Mouse (Mus musculus): ENCODE results near the gene Mfng. TPM values are rescaled to one million over a fixed set of nuclear protein-coding genes. Genes with fewer than 3 reads are reported as not detected.
A peak's percentile ranks its signal among the peaks of the same experiment; 100 is the strongest.

The Mfng gene
- polyA plus RNA-seq, 1 experiment from 2014 or later: 138 TPM

DNA sequence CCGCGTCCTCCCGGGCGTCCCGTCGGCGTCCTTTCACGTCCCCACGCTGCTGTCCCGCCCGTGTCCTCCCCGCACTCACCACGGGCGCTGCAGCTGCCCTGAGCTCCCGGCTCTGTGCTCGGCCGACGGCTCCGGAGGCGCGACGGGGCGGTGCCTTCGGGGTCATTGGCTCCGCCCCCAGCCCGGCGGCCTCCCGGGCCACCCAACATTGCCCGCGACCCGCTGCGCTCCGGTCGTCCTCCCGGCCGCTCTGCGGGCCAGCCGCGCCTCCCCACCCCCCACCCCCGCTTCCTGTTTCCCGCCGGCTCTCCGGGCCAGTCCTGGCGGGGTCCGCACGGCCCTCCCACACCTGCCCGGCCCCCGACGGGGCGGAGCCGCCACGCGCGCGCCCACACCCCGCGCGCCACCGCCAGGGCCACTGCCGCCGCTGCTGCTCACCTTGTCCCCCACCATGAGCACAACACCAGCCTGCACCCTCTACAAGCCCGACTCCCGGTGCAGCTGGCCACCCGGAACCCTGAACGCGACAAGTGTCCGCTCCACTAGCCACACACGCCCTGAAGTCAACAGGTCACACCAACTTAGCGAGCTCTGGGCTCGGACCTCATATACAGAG lies 29.6 kb upstream of the Mfng start, which contains the start of gene Card10:
Gene Card10 (minus strand): TSS at position 267 of the 616 bp plus-strand sequence.
- peak; percentile 53; the same call in 1 of the 2 replicates for ATAC-seq
- 1% methylated on average over 62 of the region's 70 CpGs for WGBS
- Histone ChIP-seq H3K27me3 (peaks cover 59% of the 10 kb centered on the region), H3K27ac (no peak within 1 kb of the TSS), H3K4me1 (peaks cover 30% of the 10 kb centered on the region), H3K4me3 (peak within 1 kb of the TSS; percentile 56), H3K9me3 (replicated peaks) (no peaks in the 10 kb centered on the region), H3K4me2 (peak within 1 kb of the TSS; percentile 73), H3K36me3 (ENCODE audit: poor library complexity, severe bottlenecking) (no peaks in the 10 kb centered on the region), H3K9ac (peak within 1 kb of the TSS; percentile 61)

DNA sequence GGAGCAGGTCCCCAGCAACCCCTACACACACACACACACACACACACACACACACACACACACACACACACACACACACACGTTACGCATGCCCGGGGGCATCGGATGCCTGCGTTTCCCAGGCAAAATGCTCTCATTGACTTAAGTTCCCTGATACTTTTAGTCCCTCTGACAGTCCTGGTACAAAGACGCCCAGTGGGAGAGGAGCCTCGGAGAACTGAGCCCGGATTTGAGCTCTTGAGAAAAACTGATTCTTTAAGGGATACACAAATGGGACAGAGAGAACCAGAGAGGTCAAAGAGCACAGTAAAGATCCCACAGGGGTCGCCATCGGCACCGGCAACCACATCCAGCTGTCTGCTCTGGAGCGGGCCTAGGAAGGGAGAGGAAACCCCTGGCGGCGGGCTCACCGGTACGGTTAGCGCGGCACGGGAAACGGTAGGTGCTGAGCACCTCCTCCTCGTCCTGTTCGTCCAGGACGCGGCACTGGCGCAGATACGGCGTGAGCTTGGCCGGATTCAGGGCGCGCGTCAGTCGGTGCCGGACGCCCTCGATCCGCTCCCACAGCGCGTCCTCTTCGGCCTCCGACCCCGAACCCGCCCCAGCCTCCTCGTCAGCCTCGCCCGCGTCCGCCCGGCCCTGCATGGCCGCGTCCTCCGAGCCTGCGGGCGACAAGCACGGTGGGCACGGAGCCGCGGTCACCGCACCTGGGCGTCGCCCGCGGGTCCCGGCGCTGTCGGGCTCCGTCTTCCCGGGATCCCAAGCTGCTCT lies 28.9 kb upstream of the Mfng start:
- Histone ChIP-seq H3K4me2 (peak overlapping the region; percentile 73), H3K27ac (no peak overlapping the region), H3K4me1 (peaks cover 30% of the 10 kb centered on the region), H3K9ac (peak overlapping the region; percentile 61), H3K36me3 (ENCODE audit: poor library complexity, severe bottlenecking) (no peaks in the 10 kb centered on the region), H3K4me3 (peak overlapping the region; percentile 56), H3K9me3 (replicated peaks) (no peaks in the 10 kb centered on the region), H3K27me3 (peaks cover 59% of the 10 kb centered on the region)
- WGBS: 4% methylated on average over 50 of the region's 67 CpGs
- ATAC-seq: peak; percentile 24; the same call in 1 of the 2 replicates

DNA sequence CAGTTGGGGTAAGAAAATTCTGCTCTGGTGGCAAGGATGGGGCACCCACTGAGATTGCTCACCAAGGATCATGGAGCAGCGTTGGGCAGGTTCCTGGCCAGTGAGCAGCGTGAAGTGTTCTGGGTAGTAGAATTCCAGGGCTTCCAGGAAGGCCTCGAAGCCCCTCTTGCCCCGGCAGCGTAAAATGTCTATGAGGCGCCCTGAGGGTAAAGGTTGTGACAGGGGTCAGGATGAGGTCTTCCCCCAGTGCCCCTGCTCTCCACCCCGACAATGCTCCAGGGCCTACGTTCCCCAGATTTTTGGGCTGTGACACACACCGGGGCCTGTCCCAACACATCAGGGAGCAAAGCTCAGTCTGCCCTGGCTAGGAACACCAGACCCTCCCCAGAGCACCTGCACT lies 28.3 kb upstream of the Mfng start:
- H3K27me3 ChIP-seq: peaks cover 56% of the 10 kb centered on the region
- peak overlapping the region; percentile 56; the same call in 1 of the 2 replicates for H3K4me3 ChIP-seq
- no peak overlapping the region for H3K27ac ChIP-seq
- ATAC-seq: no peak
- peaks cover 31% of the 10 kb centered on the region for H3K4me1 ChIP-seq
- no peaks in the 10 kb centered on the region for H3K36me3 ChIP-seq (ENCODE audit: poor library complexity, severe bottlenecking)
- H3K9ac ChIP-seq: no peak overlapping the region
- WGBS: 81% methylated on average over 9 of the region's 9 CpGs
- H3K4me2 ChIP-seq: 0 out of 2 replicates have a peak overlapping the region, but pooled peaks have one; percentile 73
- H3K9me3 ChIP-seq (replicated peaks): no peaks in the 10 kb centered on the region

DNA sequence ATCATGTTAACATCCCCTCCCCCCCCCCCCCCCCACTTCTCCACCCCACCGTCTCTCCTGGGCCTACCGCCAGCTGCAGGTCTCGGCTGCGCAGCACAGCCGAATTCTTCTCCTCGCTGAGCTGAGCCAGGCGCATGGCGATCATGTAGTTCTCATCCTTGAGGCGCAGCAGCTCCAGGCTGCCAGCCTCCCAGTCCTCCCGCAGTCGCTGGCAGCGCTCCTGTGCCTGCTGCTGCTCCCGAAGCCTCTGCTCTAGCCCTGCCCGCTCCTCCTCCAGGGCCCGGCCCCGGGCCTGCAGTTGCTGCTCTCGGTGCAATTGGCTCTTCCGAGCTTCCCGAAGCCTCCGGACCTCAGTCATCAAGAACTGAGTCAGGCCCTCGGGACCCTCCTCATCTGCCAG lies 25.8 kb upstream of the Mfng start:
- peaks cover 39% of the 10 kb centered on the region for H3K27me3 ChIP-seq
- H3K27ac ChIP-seq: no peak overlapping the region
- no peaks in the 10 kb centered on the region for H3K9me3 ChIP-seq (replicated peaks)
- peaks cover 34% of the 10 kb centered on the region for H3K4me1 ChIP-seq
- H3K4me3 ChIP-seq: no peak overlapping the region
- WGBS: 34% methylated on average over 19 of the region's 21 CpGs
- H3K9ac ChIP-seq: no peak overlapping the region
- peak; percentile 41; the same call in 1 of the 2 replicates for ATAC-seq
- no peak overlapping the region for H3K4me2 ChIP-seq
- H3K36me3 ChIP-seq (ENCODE audit: poor library complexity, severe bottlenecking): no peaks in the 10 kb centered on the region

DNA sequence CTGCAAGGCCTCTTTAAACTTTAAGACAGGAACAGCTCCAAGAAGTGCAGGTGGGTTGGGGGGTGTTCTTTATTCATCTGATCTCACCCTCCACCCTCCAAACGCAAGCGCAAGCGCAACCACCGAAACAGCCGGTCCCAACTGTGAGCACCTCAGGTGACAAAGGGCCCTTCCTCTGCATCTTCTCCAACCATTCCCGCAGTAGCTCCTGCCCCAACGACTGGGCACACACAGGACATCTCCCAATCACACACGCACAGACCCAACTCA lies 23.7 kb upstream of the Mfng start:
- H3K9ac ChIP-seq: no peak overlapping the region
- H3K36me3 ChIP-seq (ENCODE audit: poor library complexity, severe bottlenecking): no peaks in the 10 kb centered on the region
- no peaks in the 10 kb centered on the region for H3K9me3 ChIP-seq (replicated peaks)
- H3K4me1 ChIP-seq: peaks cover 13% of the 10 kb centered on the region
- no peak overlapping the region for H3K4me3 ChIP-seq
- H3K27ac ChIP-seq: no peak overlapping the region
- peaks cover 19% of the 10 kb centered on the region for H3K27me3 ChIP-seq
- H3K4me2 ChIP-seq: no peak overlapping the region
- WGBS: 91% methylated on average over 8 of the region's 8 CpGs
- no peak for ATAC-seq

DNA sequence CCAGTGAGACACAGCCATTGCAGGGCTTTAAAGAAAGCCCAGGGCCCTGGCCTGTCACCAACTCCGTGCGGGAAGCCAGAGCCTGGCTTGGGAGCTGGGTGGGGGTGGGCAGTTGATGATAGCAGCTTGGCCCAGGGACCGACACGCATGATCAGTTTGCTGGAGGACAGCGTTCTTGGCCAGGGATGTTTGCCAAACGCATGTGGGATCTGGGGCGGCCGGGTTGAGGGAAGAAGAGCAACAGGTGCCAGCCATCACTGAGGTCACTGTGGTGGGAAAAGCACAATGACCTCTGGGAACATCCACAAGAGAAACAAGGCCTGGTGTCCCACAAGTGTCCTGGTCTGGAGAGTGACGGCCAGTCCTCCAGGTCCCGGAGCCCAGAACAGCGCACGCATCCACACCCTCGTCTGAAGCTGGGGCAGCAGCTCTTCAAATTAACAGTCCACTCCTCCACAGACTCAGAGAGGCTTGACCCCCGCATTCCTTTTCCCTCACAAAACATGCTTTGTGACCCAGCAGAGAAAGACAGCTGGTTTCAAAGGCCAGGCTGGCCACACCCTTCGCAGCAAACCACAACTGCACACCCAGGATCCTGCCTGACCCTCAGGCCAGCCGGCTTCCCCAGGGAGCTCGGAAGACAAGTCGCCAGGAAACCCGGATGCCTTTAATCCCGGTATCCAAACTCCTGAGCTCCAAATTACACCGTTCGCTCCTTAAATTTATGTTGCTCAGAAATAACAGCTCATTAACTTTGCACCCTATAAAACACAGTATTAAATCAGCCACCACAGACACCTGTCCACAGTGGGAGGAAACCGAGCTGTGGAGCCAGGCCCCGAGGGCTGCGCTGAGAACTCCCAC lies 23.2 kb upstream of the Mfng start:
- peaks cover 8% of the 10 kb centered on the region; the same call in 1 of the 2 replicates for H3K4me1 ChIP-seq
- H3K9me3 ChIP-seq (replicated peaks): no peaks in the 10 kb centered on the region
- peaks cover 13% of the 10 kb centered on the region for H3K27me3 ChIP-seq
- no peak overlapping the region for H3K4me2 ChIP-seq
- H3K9ac ChIP-seq: no peak overlapping the region
- ATAC-seq: no peak
- WGBS: 48% methylated on average over 25 of the region's 25 CpGs
- no peaks in the 10 kb centered on the region for H3K36me3 ChIP-seq (ENCODE audit: poor library complexity, severe bottlenecking)
- no peak overlapping the region for H3K4me3 ChIP-seq
- no peak overlapping the region for H3K27ac ChIP-seq

DNA sequence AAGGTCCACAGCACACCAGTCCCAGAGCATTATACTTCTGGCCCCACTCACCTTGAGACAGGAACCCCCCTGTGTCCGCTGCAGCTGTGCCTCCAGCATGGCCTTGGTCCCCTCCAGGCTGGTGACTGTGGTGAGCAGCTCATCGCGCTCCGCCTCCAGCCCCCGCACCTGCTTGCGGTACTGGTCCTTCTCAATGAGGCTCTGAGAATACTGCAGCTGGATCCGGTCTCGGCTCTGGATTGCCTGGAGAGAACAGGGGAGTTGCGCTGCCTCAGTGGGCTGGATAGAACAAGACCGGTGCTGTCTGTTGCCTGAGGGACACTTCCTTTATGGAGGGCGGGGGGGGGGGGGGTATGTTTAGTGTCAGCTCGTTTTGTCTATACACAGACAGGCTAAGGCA lies 17.7 kb upstream of the Mfng start:
- 81% methylated on average over 12 of the region's 12 CpGs for WGBS

DNA sequence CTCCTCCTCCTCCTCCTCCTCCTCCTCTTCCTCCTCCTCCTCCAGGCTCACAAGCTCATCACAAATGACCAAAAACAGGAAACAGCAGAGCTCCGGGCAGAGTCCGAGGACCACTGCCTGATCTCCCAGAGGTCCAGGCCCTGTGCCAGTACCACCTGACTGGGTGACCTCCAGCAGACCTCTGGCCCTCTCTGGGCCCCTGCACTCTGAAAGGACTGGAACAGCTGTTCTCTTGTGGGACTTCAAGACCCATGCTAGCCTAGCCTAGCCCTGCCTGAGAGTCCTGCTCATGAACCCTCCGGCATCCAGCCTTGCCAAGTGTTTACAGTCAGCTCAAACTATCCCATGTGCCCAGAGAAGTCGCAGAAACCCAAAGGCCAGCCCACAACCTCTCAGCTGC lies 17.2 kb upstream of the Mfng start:
- Histone ChIP-seq H3K9me3 (replicated peaks) (no peaks in the 10 kb centered on the region), H3K9ac (no peak overlapping the region), H3K4me3 (no peak overlapping the region), H3K4me1 (peaks cover 8% of the 10 kb centered on the region), H3K27ac (no peak overlapping the region), H3K4me2 (no peak overlapping the region), H3K27me3 (no peaks in the 10 kb centered on the region), H3K36me3 (ENCODE audit: poor library complexity, severe bottlenecking) (no peaks in the 10 kb centered on the region)
- no peak for ATAC-seq
- 78% methylated on average over 4 of the region's 4 CpGs for WGBS

More for the DNA sequence above, 17.7 kb upstream of the Mfng start:
- peaks cover 5% of the 10 kb centered on the region for H3K4me1 ChIP-seq
- H3K4me3 ChIP-seq: no peak overlapping the region
- no peaks in the 10 kb centered on the region for H3K27me3 ChIP-seq
- no peak overlapping the region for H3K27ac ChIP-seq
- no peak overlapping the region for H3K9ac ChIP-seq
- H3K9me3 ChIP-seq (replicated peaks): no peaks in the 10 kb centered on the region
- no peak overlapping the region for H3K4me2 ChIP-seq
- no peak for ATAC-seq
- no peaks in the 10 kb centered on the region for H3K36me3 ChIP-seq (ENCODE audit: poor library complexity, severe bottlenecking)

DNA sequence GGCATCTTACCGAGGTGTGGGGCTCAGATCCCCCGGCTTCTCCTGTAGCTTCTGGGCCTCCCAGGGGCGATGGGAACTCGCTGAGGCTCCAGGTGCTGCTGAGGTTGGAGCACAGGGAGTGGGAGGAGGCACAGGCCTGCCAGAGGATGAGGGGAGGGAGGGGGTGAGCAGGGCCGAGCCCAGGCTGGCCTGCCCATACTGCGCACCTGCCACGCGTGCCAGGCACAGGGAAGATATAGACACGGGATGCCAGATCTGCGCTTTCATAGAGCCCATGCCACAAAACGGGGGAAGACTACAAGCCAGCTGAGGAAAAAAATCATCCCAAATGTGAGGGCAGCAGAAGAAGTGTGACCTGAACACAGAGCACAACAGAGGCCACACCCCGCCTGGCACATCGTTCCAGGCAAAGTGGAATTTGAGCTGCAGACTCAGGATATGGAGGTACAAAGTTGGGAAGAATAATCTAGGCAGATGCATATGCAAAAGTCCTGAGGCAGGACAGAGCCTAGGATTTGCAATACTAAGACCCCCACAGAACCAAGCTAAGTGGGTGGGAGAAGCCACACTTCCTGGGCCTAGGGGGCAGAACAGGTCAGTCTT lies 16.5 kb upstream of the Mfng start:
- Histone ChIP-seq H3K9ac (no peak overlapping the region), H3K27me3 (no peaks in the 10 kb centered on the region), H3K4me1 (peaks cover 8% of the 10 kb centered on the region), H3K9me3 (replicated peaks) (no peaks in the 10 kb centered on the region), H3K27ac (no peak overlapping the region), H3K36me3 (ENCODE audit: poor library complexity, severe bottlenecking) (no peaks in the 10 kb centered on the region), H3K4me2 (no peak overlapping the region), H3K4me3 (no peak overlapping the region)
- no peak for ATAC-seq
- 85% methylated on average over 13 of the region's 13 CpGs for WGBS

DNA sequence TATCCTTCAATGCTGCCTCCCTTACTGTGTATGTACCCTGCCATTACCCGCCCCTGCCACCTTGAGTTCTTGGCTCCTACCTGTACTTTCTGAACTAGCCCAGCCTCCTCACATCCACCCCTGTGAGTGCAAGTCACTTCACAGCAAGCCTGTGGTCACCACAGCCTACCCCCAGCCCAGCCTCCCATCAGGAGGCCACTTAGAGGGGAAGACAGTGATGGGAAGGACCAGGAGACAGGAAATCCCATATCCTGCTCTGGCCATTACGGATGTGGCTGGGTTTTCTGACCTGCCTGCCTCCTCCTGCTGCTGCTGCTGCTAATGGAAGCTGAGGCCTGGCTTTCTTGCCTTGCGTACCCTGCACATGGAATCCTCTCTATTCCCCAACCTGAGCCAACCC lies 14.8 kb upstream of the Mfng start:
- H3K27me3 ChIP-seq: no peaks in the 10 kb centered on the region
- ATAC-seq: no peak
- no peak overlapping the region for H3K4me2 ChIP-seq
- 93% methylated on average over 3 of the region's 3 CpGs for WGBS
- no peak overlapping the region for H3K4me3 ChIP-seq
- peaks cover 8% of the 10 kb centered on the region for H3K4me1 ChIP-seq
- no peaks in the 10 kb centered on the region for H3K9me3 ChIP-seq (replicated peaks)
- H3K36me3 ChIP-seq (ENCODE audit: poor library complexity, severe bottlenecking): no peaks in the 10 kb centered on the region
- no peak overlapping the region for H3K9ac ChIP-seq
- H3K27ac ChIP-seq: peak overlapping the region; percentile 27; the same call in 1 of the 2 replicates

DNA sequence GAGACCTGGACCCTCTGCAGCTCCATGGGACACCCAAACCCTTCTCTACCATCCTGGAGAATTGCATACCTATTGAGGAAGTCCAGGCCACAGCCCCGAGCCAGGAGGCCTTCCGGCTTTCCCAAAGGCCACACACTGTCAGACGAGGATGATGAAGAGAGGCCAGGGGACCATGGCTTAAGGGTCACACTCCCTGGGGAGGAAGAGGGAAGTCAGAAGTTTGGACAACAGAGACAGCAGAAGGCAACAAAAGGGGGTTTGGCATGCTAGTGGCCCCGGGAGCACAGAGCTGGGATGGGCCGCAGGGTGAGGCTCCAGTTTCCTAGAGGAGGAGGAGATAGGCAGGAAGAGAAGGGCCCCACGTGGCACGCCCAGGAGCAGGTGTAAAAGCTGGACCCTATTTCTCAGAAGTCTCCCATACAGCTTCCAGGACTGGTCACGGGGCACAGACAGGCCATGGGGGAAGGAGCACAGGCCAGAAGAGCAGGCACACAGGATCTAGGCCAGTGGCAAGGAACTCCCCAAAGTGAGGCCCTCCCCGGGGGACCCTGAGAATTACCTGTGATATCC lies 14.1 kb upstream of the Mfng start:
- WGBS: 79% methylated on average over 9 of the region's 9 CpGs
- Histone ChIP-seq H3K4me2 (no peak overlapping the region), H3K27ac (peak overlapping the region; percentile 16; the same call in 1 of the 2 replicates), H3K9ac (no peak overlapping the region), H3K27me3 (no peaks in the 10 kb centered on the region), H3K9me3 (replicated peaks) (no peaks in the 10 kb centered on the region), H3K4me1 (peaks cover 8% of the 10 kb centered on the region), H3K4me3 (no peak overlapping the region), H3K36me3 (ENCODE audit: poor library complexity, severe bottlenecking) (no peaks in the 10 kb centered on the region)
- ATAC-seq: no peak

Data from forebrain, embryonic 13.5 days (tissue).